ENCODE assay signal across 1 mouse cellular context in genomic region chr1:37583167-37583566, GRCm38 (mm10).
TF ChIP-seq lines count a peak whose summit lies in the region.

No protein-coding gene starts in this region.

TF ChIP-seq in MEL, 35 proteins besides CTCF, POLR2A, EP300 and RAD21:
- TF ChIP-seq RCOR1 (IDR thresholded peaks at IDR 0.05; ENCODE audit: low read depth, low read length) (no peak), POLR2AphosphoS5 (IDR thresholded peaks at IDR 0.05; ENCODE audit: borderline replicate concordance, low read depth, low read length) (peak; percentile 56; the same call in 1 of the 2 replicates)
